Mouse (Mus musculus): ENCODE data around the gene Shank3. TPM values are rescaled to one million over a fixed set of nuclear protein-coding genes. Genes with fewer than 3 reads are reported as not detected.

The Shank3 gene
- total RNA-seq, 4 experiments from 2014 or later, result 36.3 to 53.5 (median 43.5) TPM

DNA sequence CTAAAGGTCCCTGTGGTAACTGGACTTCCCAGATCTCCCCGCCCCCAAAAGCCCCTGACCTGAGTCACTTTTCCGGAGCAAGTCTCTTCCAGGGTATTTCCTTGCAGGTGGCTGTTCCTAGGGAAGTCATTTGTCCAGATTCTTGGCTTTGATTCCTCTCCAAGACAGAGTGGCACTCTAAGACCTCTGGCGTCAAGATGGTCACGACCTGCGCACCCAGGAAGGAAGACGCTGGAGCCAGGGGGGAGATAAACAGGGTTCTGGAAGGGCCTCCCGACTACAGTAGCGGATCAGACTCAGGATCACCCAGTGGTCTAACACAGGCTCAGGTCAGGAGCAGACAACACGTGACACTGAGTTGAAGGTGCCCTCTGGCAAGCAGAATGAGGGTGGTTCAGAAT is 22.3 kb upstream of the Shank3 start, which contains the start of gene Arsa:
Gene Arsa, minus strand, starts transcription at position 335 of the 401 bp plus-strand sequence.
- DNase-seq (ENCODE audit: low spot score), result peak; percentile 68

DNA sequence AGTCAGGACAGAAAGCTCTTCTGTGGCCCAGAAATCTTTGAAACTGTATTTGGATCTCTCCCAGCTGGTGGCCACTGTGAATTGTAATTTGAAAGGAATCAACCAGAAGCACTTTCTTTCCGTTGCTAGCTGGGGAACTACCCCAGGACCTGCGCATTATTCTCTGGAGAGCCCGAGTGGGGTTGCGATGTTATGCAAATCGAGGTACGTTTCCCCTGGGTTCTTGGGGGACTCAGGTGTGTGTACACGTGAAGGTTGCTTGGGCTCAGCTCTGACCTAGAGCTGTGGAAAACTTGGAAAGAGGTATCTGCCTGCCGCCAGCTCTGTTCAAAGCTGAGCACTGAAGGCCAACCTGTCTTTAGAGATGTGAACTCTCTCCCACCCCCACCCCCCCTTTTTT is 21.6 kb upstream of the Shank3 start:
- DNase-seq (ENCODE audit: low spot score), result no peak

DNA sequence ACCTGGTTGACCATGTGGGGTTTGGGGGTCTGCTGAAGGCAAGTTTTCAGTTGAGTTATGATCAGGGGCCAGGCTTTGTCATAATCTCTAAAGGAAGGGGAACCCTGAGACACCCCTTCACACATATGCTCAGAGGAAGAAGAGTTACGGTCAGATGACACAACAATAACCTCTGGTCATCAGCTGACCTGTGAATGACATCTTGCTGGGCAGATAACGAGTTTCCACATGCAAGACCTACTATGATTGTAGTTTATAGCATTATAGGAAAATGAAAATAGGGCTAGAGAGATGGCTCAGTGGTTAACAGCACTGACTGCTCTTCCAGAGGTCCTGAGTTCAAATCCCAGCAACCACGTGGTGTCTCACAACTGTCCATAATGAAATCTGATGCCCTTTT is 20.8 kb upstream of the Shank3 start:
- no peak for DNase-seq (ENCODE audit: low spot score)

DNA sequence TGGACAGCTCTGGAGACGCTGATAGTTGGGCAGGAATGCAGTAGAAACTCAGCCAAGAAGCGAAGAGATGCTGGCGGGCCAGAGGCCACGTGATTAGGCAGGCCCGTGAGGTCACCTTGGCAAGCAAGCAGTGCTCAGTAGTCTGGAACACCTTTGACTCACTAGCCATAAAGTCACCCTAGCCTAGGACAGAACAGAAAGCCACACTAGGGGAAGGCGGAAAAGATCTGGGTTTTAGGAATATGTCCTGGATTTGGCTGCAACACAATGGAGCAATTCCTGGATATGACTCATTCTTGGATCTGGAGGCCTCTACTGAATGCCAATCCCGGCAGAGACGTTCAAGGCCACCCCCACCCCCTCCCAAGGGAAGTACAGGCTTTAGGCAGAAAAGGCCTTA is 18.8 kb upstream of the Shank3 start:
- peak; percentile 88 for DNase-seq (ENCODE audit: low spot score)

DNA sequence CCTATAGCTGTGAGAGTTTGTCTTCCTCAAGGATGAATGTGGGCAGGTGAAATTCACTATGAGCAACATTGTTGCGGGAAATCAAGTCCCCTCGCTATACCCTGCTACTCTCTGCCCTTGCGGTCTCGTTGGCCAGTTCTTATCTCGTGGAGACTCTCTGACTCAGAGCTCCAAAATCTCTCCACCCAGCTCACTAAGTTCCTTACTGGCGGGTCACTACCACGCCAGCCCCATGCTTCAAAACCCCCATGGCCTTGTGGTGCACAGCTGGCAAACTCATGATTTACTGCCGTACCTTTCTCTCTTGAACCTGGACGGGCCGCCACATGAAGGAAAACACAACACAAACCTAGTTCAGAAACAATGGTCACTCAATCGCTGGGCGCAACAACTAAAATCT is 11.2 kb upstream of the Shank3 start:
- DNase-seq (ENCODE audit: low spot score), result no peak

DNA sequence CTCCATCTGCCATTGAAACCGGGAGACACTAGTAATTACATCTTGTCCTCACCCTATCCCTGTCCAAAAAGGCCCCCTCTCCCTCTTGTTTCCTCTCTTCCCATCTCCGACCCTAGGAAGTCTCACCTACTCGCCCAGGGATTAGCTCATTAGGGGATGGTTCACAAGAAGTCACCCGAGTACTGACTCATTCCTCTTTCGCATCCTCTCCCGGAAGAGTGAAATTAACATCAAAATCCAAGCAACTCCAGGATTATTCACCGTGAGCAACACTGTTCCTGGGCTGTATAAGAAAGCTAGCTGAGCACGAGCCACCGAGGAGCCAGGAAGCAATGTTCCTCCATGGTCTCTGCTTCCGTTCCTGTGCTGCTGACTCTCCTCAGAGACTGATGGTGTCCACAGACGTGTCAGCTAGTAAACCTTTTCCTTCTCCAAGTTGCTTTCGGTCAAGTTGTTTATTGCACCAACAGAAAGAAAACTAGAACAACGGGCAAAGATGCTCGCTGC is 10.8 kb upstream of the Shank3 start:
- DNase-seq (ENCODE audit: low spot score), result no peak

DNA sequence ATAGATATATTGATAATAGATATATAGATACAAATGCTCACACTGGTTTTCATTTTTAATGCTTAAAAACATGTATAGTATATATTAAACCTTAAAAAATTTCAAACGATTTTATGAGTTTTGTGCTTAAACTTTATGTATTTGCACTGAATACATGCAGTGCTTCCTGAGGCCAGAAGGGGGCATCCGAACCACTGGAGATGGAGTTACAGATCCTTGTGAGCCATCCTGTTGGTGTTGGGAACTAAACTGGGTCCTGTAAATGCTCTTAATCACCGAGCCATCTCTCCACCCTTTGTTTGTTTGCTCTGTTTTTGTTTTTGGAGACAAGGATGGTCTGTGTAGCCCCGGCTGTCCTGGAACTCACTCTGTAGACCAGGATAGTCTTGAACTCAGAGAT is 4.5 kb upstream of the Shank3 start:
- no peak for DNase-seq (ENCODE audit: low spot score)

DNA sequence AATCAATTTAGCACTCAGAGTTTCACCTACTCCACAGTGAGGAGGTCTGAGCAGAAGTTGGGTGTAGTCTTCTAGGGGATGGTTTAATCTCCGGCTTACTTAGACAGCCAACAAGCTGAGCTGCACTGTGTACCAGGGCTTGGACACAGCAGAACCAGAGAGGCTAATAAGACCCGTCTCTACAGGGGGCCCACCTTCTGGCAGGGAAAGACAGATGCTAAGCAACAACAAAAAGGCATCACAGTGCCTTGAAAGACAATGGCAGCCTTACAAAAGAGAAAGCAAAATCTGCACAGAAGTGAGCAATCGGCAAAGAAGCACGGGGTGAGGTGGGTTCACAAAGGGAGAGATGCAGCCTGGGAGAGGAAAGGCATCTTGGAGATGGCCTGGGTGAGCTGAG is 3.3 kb upstream of the Shank3 start:
- DNase-seq (ENCODE audit: low spot score), result no peak

DNA sequence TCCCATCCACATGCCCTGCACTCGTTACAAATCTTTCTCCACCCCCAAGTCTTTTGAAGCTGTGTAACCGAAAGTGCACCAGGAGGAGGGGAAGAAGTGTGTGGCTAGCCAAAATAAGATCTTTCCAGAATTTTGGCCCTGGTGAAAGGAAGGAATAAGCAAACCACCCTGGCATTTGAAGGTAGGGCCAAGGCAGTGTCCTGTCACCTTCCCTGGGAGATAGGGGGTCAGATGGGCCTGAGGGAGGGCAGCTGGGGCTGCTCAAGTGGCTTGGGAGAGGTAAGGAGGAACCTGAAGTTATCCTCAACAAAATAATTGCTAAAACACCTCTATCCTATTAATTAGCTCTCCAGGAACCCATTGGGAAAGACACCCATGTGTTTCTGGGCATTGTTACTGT is 2.6 kb upstream of the Shank3 start:
- DNase-seq (ENCODE audit: low spot score), result no peak

DNA sequence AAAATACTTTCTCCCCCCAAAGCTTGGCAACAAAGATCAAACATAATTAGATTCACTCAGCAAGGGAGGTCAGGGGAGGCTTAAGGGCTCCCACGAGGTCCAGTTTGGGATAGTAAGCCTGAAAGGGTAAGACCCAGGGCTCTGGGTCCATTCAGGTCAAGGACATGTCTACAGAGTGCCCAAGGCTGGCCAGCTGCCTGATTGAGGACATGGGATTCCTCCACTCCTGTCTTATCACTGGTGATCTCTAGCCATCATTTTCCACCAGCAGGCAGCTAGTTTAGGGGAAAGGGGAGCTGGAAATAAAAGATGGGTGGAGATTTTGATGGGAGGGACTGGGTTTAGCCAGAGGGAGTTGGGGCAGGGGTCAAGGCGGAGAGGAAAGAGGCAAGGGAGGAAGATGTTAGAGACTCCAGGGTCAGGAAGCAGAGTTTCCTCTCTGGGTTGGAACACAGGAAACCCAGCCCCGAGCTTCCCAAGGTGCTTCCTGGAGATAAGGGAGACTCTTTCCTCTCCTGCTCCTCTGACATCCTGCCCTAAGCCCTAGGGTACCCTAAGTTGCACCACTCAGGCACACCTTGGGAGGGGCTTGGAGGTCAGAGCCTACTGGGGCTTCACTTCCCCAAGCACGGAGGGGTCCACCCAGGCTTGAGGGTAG is 1.9 kb upstream of the Shank3 start:
- DNase-seq (ENCODE audit: low spot score), result peak; percentile 92

DNA sequence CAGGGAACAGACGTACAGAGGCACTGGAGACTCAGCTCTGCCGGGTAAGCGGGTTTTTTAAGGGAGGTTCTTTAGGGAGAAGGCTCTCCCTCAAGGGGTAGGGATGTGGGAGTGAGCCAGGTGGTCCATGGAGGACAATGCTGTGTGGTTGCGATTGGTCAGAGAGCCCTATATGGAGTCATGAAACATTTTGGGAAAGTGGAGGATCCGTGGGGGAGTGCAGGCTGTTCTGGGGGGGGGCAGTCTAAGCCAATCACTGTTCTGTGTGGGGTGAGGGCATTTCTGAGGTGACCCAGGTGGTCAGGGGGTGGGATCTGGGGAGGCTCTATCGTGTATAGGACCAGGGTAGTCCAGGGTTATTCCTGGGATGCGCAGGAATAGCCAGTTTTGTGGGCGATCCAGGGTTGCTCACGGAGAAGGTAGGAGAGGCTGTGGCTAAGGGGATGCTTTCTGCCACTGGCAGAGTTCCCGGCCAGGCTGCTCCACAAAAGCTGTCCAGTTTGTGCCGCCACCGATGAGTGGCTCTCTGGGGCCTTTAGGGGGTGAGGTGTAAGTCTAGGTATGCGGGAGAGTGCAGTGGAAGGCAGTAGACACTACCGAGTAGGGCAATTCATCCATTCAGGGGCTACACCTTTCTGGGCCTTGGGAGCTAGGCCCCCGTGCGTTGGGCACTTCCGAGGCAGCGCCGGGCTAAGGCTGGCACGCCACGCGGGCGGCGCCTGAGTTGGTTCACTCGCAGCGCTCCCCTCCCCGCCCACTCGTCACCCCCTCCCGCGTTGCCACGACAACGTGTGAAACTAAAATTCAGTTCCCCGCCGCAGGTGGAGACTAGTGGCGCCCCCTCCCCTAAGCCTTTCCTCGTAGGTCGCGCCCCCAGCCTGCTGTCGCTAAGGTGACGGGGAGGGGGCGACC is 1.1 kb upstream of the Shank3 start:
- DNase-seq (ENCODE audit: low spot score), result no peak

DNA sequence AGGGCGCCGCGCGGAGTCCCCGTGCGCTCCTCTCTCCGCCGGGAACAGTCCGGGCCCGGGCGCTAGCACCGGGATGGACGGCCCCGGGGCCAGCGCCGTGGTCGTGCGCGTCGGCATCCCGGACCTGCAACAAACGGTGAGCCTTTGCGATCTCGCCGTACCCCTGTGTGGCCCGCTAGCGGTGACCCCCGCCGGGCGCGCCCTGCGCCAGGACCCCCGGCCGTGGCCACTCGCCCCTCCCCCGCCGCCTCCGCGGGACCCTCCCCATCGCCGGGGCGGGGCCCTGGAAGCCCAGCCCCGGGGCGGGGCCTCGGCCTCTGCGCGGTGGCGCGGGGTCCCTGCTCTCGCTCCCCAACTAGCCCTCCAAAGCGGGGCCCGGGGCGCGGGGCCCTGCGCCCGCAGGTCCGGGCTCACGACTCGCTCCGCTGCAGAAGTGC is 379 bp downstream of the Shank3 start:
- no peak for DNase-seq (ENCODE audit: low spot score)

DNA sequence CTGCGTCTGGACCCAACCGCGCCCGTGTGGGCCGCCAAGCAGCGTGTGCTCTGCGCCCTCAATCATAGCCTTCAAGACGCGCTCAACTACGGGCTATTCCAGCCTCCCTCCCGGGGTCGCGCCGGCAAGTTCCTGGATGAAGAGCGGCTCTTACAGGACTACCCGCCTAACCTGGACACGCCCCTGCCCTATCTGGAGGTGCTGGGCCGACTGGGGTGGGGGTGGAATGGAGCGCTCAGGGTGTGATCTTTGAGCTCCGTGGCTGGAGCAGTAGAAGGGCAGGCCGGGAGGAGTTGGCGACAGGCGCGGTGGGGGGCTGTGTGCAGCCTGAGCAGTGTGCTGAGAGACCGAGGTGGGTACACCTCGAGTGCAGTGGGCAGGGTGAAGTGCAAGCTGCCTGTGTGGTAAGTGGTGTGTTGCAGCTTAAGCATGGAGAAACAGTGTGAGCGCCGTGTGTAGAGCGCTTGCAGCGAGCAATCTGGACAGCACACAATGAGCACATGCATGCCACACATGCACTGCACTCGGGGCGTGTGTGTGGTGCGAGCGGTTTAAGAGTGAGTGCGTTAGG is 883 bp downstream of the Shank3 start:
- DNase-seq (ENCODE audit: low spot score), result no peak

DNA sequence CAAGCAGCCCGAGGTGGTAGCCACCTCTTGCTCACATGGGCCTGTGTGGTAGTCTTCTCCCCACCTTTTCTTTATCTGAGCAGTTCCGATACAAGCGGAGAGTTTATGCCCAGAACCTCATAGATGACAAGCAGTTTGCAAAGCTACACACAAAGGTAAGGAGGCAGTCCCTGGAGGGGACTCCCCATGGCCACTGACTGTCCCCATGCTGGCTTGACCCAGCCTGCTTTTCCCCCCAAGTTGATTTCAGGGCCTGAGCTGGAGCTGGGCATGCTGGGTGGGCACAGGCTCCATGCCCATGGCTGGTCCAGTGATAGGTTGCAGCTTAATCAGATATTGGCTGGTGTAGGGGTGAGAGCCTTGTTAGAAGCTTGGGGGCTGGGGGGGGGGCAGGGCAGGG is 1.9 kb downstream of the Shank3 start:
- no peak for DNase-seq (ENCODE audit: low spot score)

DNA sequence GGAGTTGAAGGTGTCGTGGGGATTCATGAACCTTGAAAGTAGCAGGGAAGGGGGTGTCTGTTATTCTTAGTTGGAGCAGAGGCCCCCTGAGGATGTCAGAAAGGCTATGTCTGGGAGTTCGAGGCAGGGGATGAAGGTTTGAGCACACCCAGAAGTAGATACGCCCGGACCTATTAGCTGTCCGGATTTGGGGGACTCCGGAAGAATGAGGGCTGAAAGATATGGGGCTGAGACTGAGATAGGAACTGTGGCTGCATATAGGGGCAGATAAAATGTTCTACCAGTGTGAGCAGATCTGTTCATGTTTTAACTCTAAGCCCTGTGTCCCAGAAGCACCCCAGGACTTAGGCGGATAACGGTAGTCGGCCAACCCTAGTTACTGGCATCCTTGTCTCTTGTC is 5.4 kb downstream of the Shank3 start:
- no peak for DNase-seq (ENCODE audit: low spot score)

DNA sequence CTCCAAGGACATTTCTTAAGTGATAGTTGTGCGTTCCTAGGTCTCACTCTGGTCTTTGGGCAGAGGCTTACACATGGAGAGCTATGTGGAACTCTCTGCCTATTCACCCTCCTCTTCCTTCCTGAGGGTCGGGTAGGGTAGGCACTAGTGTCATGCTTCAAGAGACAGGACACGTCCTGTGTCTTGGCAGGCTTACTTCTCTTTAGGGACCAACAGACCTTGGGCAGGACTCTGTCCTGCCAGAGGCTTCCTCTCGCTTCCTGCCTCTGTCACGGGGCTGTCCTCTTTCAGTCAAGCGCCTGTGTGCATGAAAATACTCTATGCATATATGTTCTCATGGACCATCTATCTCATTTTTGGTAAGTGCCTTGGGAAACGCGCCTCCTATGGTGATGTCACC is 8.3 kb downstream of the Shank3 start:
- DNase-seq (ENCODE audit: low spot score), result no peak

DNA sequence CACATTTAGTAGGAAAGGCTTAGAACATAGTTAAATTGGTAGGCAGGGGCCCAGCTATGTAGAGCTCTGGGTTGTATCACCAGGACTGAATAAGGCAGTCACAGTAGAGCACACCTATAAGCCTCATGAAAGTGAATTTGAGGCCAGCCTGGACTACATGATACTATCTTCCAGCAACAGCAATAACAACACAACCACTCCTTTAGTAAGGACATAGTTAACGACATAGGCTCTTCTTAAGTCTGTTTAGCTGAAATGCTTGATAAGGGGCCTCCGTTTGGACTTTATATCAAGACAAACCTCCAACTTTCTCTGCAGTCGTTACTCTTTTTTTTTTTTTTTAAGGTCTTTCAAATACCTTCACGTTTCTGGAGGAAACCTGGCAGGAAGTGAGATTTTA is 13.3 kb downstream of the Shank3 start:
- no peak for DNase-seq (ENCODE audit: low spot score)

DNA sequence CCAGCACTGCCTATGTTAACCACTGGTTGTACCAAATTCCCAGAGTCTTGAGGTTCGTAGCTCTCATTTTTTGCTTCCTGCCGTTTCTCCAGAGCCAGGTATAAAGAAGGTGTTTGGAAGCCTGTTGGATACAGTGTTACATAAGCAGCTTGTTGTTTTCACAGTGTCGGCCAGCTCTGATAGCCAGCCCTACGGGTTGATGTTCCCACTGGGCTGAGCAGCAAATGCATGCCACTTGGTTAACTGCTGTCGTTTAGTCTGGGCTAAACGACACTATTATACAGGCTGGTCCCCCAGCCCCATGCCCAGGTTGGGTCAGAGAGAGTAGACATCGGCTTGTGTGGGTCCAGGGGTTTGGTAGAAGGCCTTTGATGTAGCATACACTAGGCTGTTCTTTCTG is 22.5 kb downstream of the Shank3 start:
- DNase-seq (ENCODE audit: low spot score), result no peak

DNA sequence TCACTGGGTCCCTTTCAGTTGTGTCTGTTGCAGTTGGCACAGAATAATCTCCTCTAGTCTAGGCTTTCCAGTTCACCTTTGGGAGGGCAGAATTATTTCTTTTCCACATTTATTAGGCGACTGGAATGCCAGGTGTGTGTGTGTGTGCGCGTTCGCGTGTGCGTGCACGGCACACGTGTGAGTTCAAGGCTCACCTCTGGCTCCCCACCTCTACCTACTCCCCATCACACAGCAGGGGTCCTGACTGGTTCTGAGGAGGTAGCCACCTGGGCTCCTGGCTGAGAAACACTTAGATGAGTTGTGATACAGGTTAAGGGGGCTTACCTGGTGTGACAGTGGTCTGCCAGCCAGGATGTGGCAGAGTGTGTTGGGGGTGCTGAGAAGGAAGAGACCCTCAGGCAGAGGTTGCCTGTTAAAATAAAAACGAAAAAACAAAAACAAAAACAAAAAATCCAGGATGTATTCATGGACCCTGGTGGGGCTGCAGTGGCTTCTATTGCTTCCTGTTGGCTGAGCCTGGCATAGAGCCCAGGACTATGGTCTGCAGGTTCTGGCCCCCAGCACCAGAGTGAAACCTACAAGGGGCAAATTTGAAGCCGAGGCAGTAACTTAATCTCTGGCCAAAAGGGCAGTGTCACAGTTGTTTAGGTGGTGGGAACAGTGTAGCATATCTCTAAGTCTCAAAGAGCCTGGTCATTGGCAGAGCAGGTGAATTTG is 23.3 kb downstream of the Shank3 start:
- DNase-seq (ENCODE audit: low spot score), result no peak

DNA sequence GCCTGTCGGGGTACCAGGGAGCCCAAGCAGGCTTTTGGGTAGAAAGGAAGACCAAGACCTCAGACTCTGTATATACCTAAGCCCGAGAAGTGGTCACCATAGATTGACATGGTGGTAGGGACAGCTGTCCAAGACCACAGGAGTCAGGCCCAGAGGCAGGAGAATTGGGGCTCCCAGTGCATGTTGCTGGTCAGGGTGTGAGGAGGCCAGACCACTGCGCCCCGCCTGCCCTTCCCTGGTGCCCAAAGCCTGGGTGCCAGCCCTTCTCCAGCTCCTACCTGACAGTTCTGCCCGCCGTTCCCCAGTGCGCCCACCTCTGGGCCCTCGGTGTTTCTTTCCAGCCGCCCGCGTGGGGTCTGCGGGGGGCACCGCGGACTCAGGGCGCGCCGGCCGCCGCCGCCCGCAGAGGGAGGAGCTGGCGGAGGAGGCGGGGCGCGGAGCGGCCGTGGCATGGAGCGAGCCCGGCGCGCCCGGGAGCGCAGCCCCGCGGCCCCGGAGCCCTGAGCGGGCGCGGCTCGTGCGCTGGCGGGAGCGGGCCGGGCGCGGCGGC is 23.9 kb downstream of the Shank3 start:
- no peak for DNase-seq (ENCODE audit: low spot score)

DNA sequence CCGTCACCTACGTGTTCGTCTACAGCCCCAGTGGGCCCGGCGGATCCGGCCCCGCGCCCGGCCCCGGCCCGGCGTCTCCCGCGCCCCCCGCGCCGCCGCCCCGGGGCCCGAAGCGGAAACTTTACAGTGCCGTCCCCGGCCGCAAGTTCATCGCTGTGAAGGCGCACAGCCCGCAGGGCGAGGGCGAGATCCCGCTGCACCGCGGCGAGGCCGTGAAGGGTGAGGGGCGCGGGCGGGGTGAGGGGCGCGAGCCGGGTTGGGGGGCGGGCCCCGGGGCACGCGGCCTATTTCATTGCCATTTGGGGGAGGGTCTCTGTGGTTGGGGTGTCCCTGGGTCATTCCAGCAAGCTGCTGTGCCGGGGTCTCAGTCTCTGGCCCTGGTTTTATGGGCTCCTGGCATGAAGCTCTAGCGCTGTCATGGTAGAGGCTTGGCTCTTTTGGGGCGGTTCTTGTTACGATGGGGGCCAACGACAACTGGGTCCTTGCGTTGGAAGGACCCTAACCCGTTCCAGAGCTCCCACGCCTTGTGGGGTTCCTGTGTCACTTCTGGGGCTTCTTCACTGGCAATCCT is 24.7 kb downstream of the Shank3 start:
- no peak for DNase-seq (ENCODE audit: low spot score)
